ENCODE assay signal across 9 mouse cellular contexts in the genomic region with DNA sequence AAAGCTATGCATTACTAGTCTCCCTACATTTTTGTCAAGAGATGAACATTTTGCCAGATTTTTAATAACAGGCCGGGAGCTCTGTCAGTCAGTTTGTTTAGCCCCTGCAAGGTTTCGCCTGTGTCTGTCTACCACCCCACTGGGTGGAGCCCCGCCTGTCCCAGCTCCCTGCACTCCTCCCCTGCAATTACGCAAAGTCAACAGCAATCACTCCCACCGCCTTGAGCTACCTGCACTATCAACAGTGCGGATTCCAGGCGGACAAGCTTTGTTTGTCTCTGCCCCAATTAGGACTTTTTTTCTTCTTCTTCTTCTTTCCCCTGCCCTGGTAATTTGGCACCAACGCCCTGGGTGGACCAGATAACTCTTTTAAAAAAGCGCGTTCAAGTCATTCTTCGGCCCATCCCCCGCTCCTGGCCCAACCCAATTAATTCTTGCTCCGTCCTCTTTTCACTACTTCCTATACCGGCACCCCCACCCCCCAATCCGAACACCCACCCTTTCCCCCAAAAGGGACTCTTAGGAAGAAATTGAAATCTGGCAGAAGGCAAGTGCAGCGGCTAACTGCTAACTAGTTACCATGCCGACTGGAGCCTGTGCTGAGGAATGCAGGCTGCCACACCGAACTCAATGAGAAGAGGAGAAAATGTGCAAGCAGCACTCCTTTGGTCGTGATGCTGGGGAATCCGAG. TPM values are rescaled to one million over a fixed set of nuclear protein-coding genes. Genes with fewer than 3 reads are reported as not detected.
A peak's percentile ranks its signal among the peaks of the same experiment; 100 is the strongest.
DNase-seq lines count a peak whose midpoint lies in the region; ATAC-seq and TF ChIP-seq lines count a peak whose summit lies in the region.
"Had no signal": no experiment of that assay in that cellular context is flagged by ENCODE, and none has a peak within 500 bp of the region (broad histone marks: within the 10 kb centered on the region; RNA-seq: fewer than 3 reads in every experiment).

No protein-coding gene starts in this region.

- peaks cover 23% of the 10 kb centered on the region; the same call in 1 of the 2 replicates for H3K27me3 ChIP-seq in heart, embryonic 10.5 days (ENCODE audit: insufficient read depth, poor library complexity, severe bottlenecking)
- H3K27me3 ChIP-seq in forebrain, postnatal 0 days (ENCODE audit: insufficient read depth, low read length): peaks cover 8% of the 10 kb centered on the region; the same call in 1 of the 2 replicates
- H3K27me3 ChIP-seq in liver, embryonic 15.5 days: peaks cover 35% of the 10 kb centered on the region

- H3K27ac ChIP-seq in heart, embryonic 10.5 days: no peak overlapping the region
- no peak overlapping the region for H3K27ac ChIP-seq in forebrain, postnatal 0 days (ENCODE audit: low read depth, low read length)
- no peak overlapping the region for H3K27ac ChIP-seq in liver, embryonic 15.5 days (replicated peaks)

- no peak for DNase-seq in heart, embryonic 10.5 days (ENCODE audit: low spot score)
- DNase-seq in heart, adult 11 months: no peak
- DNase-seq in cerebellum, adult 18-20 months: peak; percentile 41 to 53
- DNase-seq in forebrain, postnatal 0 days: peak; percentile 76
- DNase-seq in kidney, postnatal 10 days: peak; percentile 23
- DNase-seq in right cerebral cortex, postnatal 4 days: peak; percentile 39
- no peak for DNase-seq in spleen, postnatal 36 days (ENCODE audit: low spot score in 2 of 2)

- WGBS in heart, embryonic 10.5 days: under 1% methylated on average over 20 of the region's 20 CpGs
- under 1% methylated on average over 20 of the region's 20 CpGs for WGBS in forebrain, postnatal 0 days
- WGBS in liver, embryonic 15.5 days (ENCODE audit: insufficient replicate concordance): 4% methylated on average over 20 of the region's 20 CpGs

- ATAC-seq in forebrain, postnatal 0 days: peak; percentile 93
- no peak for ATAC-seq in liver, embryonic 15.5 days (ENCODE audit: insufficient read depth)

- no peak for TF ChIP-seq CTCF in forebrain, postnatal 0 days (IDR thresholded peaks at IDR 0.05; ENCODE audit: low read depth)

- H3K4me2 ChIP-seq in forebrain, postnatal 0 days (ENCODE audit: low read depth): peak overlapping the region; percentile 52
- H3K4me2 ChIP-seq in liver, embryonic 15.5 days: peak overlapping the region; percentile 42

- no peaks in the 10 kb centered on the region for H3K9me3 ChIP-seq in heart, embryonic 10.5 days
- H3K9me3 ChIP-seq in forebrain, postnatal 0 days (ENCODE audit: low read length): no peaks in the 10 kb centered on the region
- H3K9me3 ChIP-seq in liver, embryonic 15.5 days (replicated peaks): no peaks in the 10 kb centered on the region

- peak overlapping the region; percentile 61 for H3K4me3 ChIP-seq in heart, embryonic 10.5 days
- H3K4me3 ChIP-seq in forebrain, postnatal 0 days (ENCODE audit: low read depth, low read length): peak overlapping the region; percentile 29
- H3K4me3 ChIP-seq in liver, embryonic 15.5 days (replicated peaks): peak overlapping the region; percentile 35

- no peak overlapping the region for H3K9ac ChIP-seq in forebrain, postnatal 0 days
- H3K9ac ChIP-seq in liver, embryonic 15.5 days: no peak overlapping the region

- H3K36me3 ChIP-seq in heart, embryonic 10.5 days: no peaks in the 10 kb centered on the region
- H3K36me3 ChIP-seq in forebrain, postnatal 0 days (ENCODE audit: insufficient read depth): no peaks in the 10 kb centered on the region
- no peaks in the 10 kb centered on the region for H3K36me3 ChIP-seq in liver, embryonic 15.5 days (replicated peaks)

- no peaks in the 10 kb centered on the region for H3K4me1 ChIP-seq in heart, embryonic 10.5 days
- peaks cover 11% of the 10 kb centered on the region; the same call in 1 of the 2 replicates for H3K4me1 ChIP-seq in forebrain, postnatal 0 days (ENCODE audit: insufficient read depth)
- no peaks in the 10 kb centered on the region for H3K4me1 ChIP-seq in liver, embryonic 15.5 days (replicated peaks)

RNA-seq across cellular contexts. Expression of gene Otx2, which starts 35.9 kb away (rescaled TPM):
- 0.20 and 0.57 TPM in 2 replicates for polyA plus RNA-seq in heart, embryonic 10.5 days (2016; fragmentation: Nextera tagmentation; extraction: Ambion mirVana)
- total RNA-seq in forebrain, postnatal 0 days (2014; rRNA removed): 11.6 and 15.0 TPM in 2 replicates
- 7.2 and 12.9 TPM in 2 replicates for polyA plus RNA-seq in forebrain, postnatal 0 days (2015; fragmentation: Nextera tagmentation; extraction: Ambion mirVana)
- not detected in 2 replicates for polyA plus RNA-seq in liver, embryonic 15.5 days (2015; fragmentation: Nextera tagmentation; extraction: Ambion mirVana)
- total RNA-seq: heart, postnatal 14 days had no signal

Comparison
In these comparisons a context has a peak if more than half of its experiments do, and no peak if none do; other contexts are left out.
1. DNase-seq: peak in cerebellum, adult 18-20 months (2 of 2), forebrain, postnatal 0 days (single experiment), kidney, postnatal 10 days (single experiment) and right cerebral cortex, postnatal 4 days (single experiment); none in heart, embryonic 10.5 days (single experiment), heart, adult 11 months (single experiment) and spleen, postnatal 36 days (0 of 2).
2. Peak in every context shown above with its lines, with median percentiles within 50 percentile points of each other: H3K4me3 ChIP-seq.